Mouse (Mus musculus) ES-E14 (cell line): Measurements from ENCODE around the gene Zbtb20. TPM values are rescaled to one million over a fixed set of nuclear protein-coding genes. Genes with fewer than 3 reads are reported as not detected.

Experiments
- DNase-seq: peaks from one replicate; pipeline ENCODE4 v3.0.0-alpha.2; 2013; ENCODE audit warnings: low read depth, low spot score
- H3K27ac ChIP-seq: 2 replicates; pipeline ENCODE4 v1.5.1; 2012; ENCODE audit warnings: low read depth, mild to moderate bottlenecking, low read length, moderate library complexity, mixed read lengths; ENCODE audit not compliant: poor library complexity, insufficient read depth, severe bottlenecking
- H3K36me3 ChIP-seq: 2 replicates; pipeline ENCODE4 v1.6.1; 2012; ENCODE audit warnings: mild to moderate bottlenecking, low read length, moderate library complexity, mixed read lengths; ENCODE audit not compliant: control insufficient read depth, poor library complexity, insufficient read depth, severe bottlenecking
- H3K4me1 ChIP-seq, 2 experiments: fragments of 150-350 bp in 1 of 2; sonication (generic) in 1 of 2; 2 replicates each; pipeline ENCODE4 v1.6.1; 2012; ENCODE audit warnings: low read length in 2 of 2, mild to moderate bottlenecking in 1 of 2, mixed read lengths in 1 of 2; ENCODE audit not compliant: control insufficient read depth in 2 of 2, insufficient read depth in 2 of 2, poor library complexity in 1 of 2
- H3K4me3 ChIP-seq, 2 experiments: fragments of 150-350 bp in 1 of 2; sonication (generic) in 1 of 2; 2 replicates each; pipeline ENCODE4 v1.5.1; 2012; ENCODE audit warnings: low read length in 2 of 2, low read depth in 1 of 2, mild to moderate bottlenecking in 1 of 2, mixed read lengths in 1 of 2; ENCODE audit not compliant: insufficient read depth in 1 of 2, poor library complexity in 1 of 2, severe bottlenecking in 1 of 2
- H3K9ac ChIP-seq: 2 replicates; pipeline ENCODE4 v1.6.1; 2012; ENCODE audit warnings: low read depth, mild to moderate bottlenecking, low read length, mixed read lengths; ENCODE audit not compliant: poor library complexity, insufficient read depth, severe bottlenecking
- H3K9me3 ChIP-seq: fragments of 150-350 bp; sonication (generic); 2 replicates; pipeline ENCODE4 v1.6.1; 2012; ENCODE audit warnings: low read depth, mild to moderate bottlenecking, low read length; ENCODE audit not compliant: control insufficient read depth, insufficient read depth
- CHD2 ChIP-seq: IDR thresholded peaks from 2 replicates; pipeline ENCODE4 v1.6.1; 2014; ENCODE audit warnings: mild to moderate bottlenecking, low read depth, low read length, inconsistent platforms
- HCFC1 ChIP-seq: IDR thresholded peaks from 2 replicates; pipeline ENCODE4 v1.6.1; 2012; ENCODE audit warnings: low read length, inconsistent platforms, borderline replicate concordance; ENCODE audit not compliant: insufficient read depth
- MAFK ChIP-seq: IDR thresholded peaks from 2 replicates; pipeline ENCODE4 v1.6.1; 2014; ENCODE audit warnings: mild to moderate bottlenecking, low read depth, low read length, inconsistent platforms; ENCODE audit not compliant: insufficient read depth
- ZC3H11A ChIP-seq: IDR thresholded peaks from 2 replicates; pipeline ENCODE4 v1.6.1; 2012; ENCODE audit warnings: low read depth, mild to moderate bottlenecking, inconsistent platforms, low read length, borderline replicate concordance
- ZNF384 ChIP-seq: IDR thresholded peaks from 2 replicates; pipeline ENCODE4 v1.6.1; 2012; ENCODE audit warnings: low read depth, low read length, inconsistent platforms
- in situ Hi-C, 2 experiments: fragments of 600-800 bp; cut with MboI; formaldehyde crosslinking; loops; one replicate each; pipeline ENCODE4 v1.15.1; 2025; ENCODE audit warnings: low sequenced_read_pairs in 2 of 2, inconsistent platforms in 1 of 2; ENCODE audit not compliant: unreplicated experiment in 2 of 2
- total RNA-seq: library from RNA; depleted of rRNA; stranded (reverse); fragments of 300-350 nt; gene quantifications from 2 replicates; pipeline ENCODE4 v1.2.3, GENCODE M21; 2012

Zbtb20 gene
- total RNA-seq, 1 experiment: 4.0 TPM

DNA sequence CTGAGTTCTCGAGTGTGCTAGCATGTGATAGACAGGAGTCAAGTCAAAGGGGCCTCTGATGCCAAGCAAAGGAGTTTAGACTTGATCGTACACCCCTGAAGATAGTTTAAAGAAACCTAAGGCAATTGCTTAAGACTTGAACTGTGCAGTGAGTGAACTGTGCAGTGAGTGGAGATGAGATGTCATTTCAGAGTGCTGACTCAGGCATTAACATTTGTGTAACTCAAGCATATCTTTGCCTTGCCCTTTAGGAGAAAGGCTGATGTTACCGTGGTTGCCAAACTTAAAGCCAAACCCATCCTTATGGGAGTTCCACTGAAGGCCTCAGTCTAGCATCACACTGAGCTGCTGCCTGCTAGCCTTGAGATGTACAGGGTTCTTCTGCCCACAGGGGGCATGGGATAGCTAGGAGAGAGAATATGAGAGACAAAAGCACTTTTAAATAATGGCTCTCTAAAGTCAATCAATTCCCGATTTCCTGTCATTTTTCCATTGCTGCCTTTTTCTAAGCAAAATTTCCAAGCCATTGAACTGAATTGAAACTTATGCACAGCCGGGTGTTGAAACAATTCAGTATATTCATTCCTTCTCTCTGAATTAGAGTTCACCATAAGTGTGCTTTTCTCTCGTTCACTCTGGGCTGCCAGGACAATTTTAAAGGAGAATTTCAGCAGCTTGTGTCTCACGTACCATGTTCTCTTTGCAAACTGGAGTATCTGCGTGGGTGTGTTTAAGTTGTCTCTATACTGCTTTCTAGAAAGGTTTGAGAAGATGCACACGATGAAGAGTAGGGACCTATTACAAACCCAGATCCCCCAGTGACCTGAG lies 590.5 kb downstream of the Zbtb20 start:
- H3K36me3 ChIP-seq: no peaks in the 10 kb centered on the region
- H3K27ac ChIP-seq: no peak overlapping the region
- peaks cover 0 to 4% of the 10 kb centered on the region in 2 experiments; a peak in 1 of 4 replicates for H3K4me1 ChIP-seq
- no peak overlapping the region for H3K4me3 ChIP-seq
- in situ Hi-C loops: no loop called here
- no peak for TF ChIP-seq CHD2
- TF ChIP-seq ZNF384: no peak
- no peak for TF ChIP-seq HCFC1
- TF ChIP-seq MAFK: no peak
- TF ChIP-seq ZC3H11A: no peak
- H3K9ac ChIP-seq: no peak overlapping the region
- DNase-seq: no peak
- H3K9me3 ChIP-seq: no peaks in the 10 kb centered on the region

DNA sequence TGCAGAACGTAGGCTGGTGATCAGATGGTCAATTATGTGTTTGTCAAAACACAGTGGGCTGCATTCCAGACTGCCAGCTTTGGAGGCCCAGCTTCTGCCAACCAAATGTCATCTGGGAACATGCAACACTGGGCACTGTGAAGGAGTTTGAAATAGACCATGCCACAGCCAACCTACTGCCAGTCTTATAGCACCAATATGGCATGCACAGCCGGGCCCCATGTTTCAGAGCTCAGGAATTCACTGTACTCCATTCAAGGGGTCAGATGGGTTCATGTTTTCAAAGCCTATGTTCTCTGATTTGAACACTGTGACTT lies 591.0 kb downstream of the Zbtb20 start:
- Histone ChIP-seq H3K9ac (no peak overlapping the region), H3K9me3 (no peaks in the 10 kb centered on the region), H3K4me1 (peaks cover 0 to 4% of the 10 kb centered on the region in 2 experiments; a peak in 1 of 4 replicates), H3K4me3 (no peak overlapping the region), H3K36me3 (no peaks in the 10 kb centered on the region), H3K27ac (no peak overlapping the region)
- no peak for TF ChIP-seq MAFK
- no peak for TF ChIP-seq HCFC1
- no peak for TF ChIP-seq ZC3H11A
- TF ChIP-seq ZNF384: no peak
- TF ChIP-seq CHD2: no peak
- in situ Hi-C loops: no loop called here
- no peak for DNase-seq

DNA sequence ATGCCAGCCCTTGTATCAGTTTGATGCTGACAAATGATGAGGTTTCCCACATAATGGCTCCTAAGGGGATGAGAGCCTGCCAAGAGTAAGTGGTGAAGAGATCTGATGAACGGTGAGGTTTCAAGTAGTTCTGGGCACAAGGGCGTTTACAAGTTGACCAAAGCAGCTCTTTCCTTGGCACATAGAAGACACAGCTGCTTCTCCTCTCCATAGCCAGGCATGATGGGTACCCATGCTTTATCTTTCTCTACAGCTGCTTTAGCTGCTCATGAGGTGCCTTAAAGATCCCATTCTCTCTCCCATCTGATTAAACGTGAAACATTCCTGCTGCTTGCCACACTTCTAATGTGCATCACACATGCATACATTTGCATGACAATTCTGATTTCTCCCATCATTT lies 595.4 kb downstream of the Zbtb20 start:
- H3K4me3 ChIP-seq: no peak overlapping the region
- no peak for DNase-seq
- in situ Hi-C loops: no loop called here
- H3K9me3 ChIP-seq: no peaks in the 10 kb centered on the region
- TF ChIP-seq HCFC1: no peak
- no peak for TF ChIP-seq CHD2
- TF ChIP-seq ZNF384: no peak
- no peak for TF ChIP-seq MAFK
- no peak for TF ChIP-seq ZC3H11A
- no peaks in the 10 kb centered on the region for H3K36me3 ChIP-seq
- H3K4me1 ChIP-seq: no peaks in the 10 kb centered on the region
- H3K9ac ChIP-seq: no peak overlapping the region
- H3K27ac ChIP-seq: no peak overlapping the region

DNA sequence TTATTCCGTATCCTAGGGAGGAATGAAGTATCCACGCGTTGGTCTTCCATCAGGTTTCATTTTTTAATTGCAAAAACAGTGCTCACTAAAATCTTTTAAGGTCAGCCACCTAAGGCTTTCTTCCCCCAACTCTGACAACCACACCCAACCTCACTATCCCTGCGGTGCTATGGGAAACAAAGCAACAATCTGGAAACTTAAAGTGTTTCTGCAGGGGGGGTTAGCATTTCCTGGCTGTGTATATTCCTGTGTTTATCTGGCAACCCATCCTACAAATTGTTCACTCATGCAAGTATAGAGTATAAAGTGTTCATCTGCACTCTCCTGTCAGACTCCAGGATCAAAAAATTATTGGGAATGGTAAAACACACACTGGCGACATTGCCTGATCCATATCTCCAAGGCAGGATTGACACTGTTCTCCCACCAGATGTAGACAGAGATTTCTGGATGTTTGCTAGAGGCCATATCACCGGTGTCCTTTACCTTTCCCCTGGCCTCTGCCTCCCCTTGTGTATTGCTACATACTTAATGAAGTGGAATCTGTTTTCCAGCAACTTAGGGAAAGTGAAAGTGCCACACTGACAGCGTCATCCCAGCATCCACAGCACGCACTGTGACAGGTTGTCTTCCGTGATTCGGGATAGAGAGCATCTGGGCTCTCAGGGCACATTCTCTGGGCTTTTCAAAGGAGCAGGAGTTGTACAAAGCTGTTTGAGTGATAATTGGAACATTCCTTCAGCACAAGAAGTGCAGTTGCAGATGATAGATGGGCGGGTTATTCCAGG lies 599.5 kb downstream of the Zbtb20 start:
- no peak for DNase-seq
- Histone ChIP-seq H3K9ac (no peak overlapping the region), H3K4me1 (no peaks in the 10 kb centered on the region), H3K27ac (no peak overlapping the region), H3K36me3 (no peaks in the 10 kb centered on the region), H3K9me3 (no peaks in the 10 kb centered on the region), H3K4me3 (no peak overlapping the region)
- TF ChIP-seq MAFK: no peak
- TF ChIP-seq ZNF384: no peak
- in situ Hi-C loops: no loop called here
